Mouse (Mus musculus) thymus, adult 2 months (tissue): ENCODE measurements around the gene Cfd.

ENCODE experiments used
- CTCF ChIP-seq: fragments of 200-500 bp; IDR thresholded peaks from 2 replicates; pipeline ENCODE4 v1.5.1; 2012; ENCODE audit warnings: mild to moderate bottlenecking, control low read depth, low read length, moderate library complexity, borderline replicate concordance; ENCODE audit not compliant: control insufficient read depth, poor library complexity, insufficient read depth; ENCODE audit errors: extremely low read depth
- POLR2A ChIP-seq: fragments of 200-500 bp; IDR thresholded peaks from 2 replicates; pipeline ENCODE4 v1.6.1; 2012; ENCODE audit warnings: mild to moderate bottlenecking, low read length, control low read depth, moderate library complexity; ENCODE audit not compliant: control insufficient read depth, poor library complexity, insufficient read depth; ENCODE audit errors: extremely low read depth

DNA sequence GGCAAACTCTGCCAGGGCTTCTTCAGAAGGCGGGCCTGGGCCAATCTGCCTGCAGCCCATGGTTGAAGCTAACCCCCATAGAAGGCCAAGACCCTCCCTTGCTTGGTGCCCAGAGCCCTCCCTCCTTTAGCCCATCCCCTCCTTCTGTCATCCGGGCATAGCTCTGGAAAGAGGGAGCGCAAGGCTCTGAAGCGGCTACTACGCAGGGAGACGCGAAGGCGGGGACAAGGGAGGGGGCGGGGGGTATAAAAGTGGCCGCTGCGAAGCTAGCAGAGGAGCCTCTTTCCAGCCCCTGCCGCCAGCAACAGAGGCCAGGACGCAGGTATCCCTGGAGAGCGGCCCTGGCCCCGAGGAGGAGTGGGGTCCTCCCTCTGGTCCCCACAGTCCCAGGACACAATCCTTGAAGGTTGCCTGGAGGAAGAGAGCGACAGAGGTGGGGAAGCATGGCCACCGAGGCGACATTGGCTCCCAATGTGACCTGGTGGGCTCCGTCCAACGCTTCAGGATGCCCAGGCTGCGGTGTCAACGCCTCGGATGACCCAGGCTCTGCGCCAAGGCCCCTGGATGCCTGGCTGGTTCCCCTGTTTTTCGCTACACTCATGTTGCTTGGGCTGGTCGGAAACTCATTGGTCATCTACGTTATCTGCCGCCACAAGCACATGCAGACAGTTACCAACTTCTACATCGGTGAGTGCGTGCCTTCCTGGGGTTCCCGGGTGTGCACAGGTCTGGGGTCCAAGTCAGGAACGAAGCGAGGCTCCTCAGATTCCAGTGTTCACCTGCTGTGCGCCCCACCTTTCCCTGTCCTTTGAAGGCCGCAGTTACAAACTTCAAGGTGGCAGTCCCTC is 27.8 kb downstream of the Cfd start:
- TF ChIP-seq CTCF, result no peak
- no peak for TF ChIP-seq POLR2A
